Mouse (Mus musculus) kidney, adult 18-20 months (tissue): Measurements from ENCODE around the gene Asf1b.
"Not testable (repeated sequence)": the region's sequence is repeated elsewhere in the genome, so short reads cannot be mapped to it uniquely, and the experiment has no call there.

Experiments
- DNase-seq: peaks from one replicate; pipeline ENCODE4 v3.0.0; 2021

Gene Asf1b

GRCm38 (mm10) chr8:83996567-83997505, 41.5 kb downstream of the Asf1b start:
- peak; percentile 88 for DNase-seq

- DNase-seq = peak; percentile 64
These were observed 42.3 kb downstream of the Asf1b start, which contains the start of gene Samd1 for GRCm38 (mm10) chr8:83997511-83998141. Gene Samd1 (plus strand): TSS chr8:83997672.

- peak; percentile 73 for DNase-seq
These were observed 43.1 kb downstream of the Asf1b start for GRCm38 (mm10) chr8:83998231-83999056.

GRCm38 (mm10) chr8:83999057-83999705, 43.9 kb downstream of the Asf1b start:
- DNase-seq = no peak

GRCm38 (mm10) chr8:83999825-84000224, 44.5 kb downstream of the Asf1b start:
- DNase-seq = no peak

- no peak for DNase-seq
These were observed 46.1 kb downstream of the Asf1b start, which contains the start of gene 1700067K01Rik for GRCm38 (mm10) chr8:84001281-84002000. Gene 1700067K01Rik (plus strand): TSS chr8:84001502.

GRCm38 (mm10) chr8:84002957-84003611, 47.8 kb downstream of the Asf1b start:
- peak; percentile 46 for DNase-seq

GRCm38 (mm10) chr8:84003612-84004246, 48.4 kb downstream of the Asf1b start:
- no peak for DNase-seq

- peak; percentile 96 for DNase-seq
These were observed 49.4 kb downstream of the Asf1b start for GRCm38 (mm10) chr8:84004533-84005201.

GRCm38 (mm10) chr8:84005502-84005901, 50.2 kb downstream of the Asf1b start:
- DNase-seq = not testable (repeated sequence)

GRCm38 (mm10) chr8:84008362-84008761, 53.1 kb downstream of the Asf1b start:
- DNase-seq = no peak

- peak; percentile 93 for DNase-seq
These were observed 54.6 kb downstream of the Asf1b start for GRCm38 (mm10) chr8:84009876-84010275.

- peak; percentile 88 for DNase-seq
These were observed 55.6 kb downstream of the Asf1b start for GRCm38 (mm10) chr8:84010625-84011611.

- DNase-seq = peak; percentile 84
These were observed 56.6 kb downstream of the Asf1b start, which contains the start of gene 2210011C24Rik for GRCm38 (mm10) chr8:84011705-84012498. Gene 2210011C24Rik (minus strand): TSS chr8:84012171.

- peak; percentile 58 for DNase-seq
These were observed 57.3 kb downstream of the Asf1b start for GRCm38 (mm10) chr8:84012499-84013165.

GRCm38 (mm10) chr8:84015833-84016232, 60.5 kb downstream of the Asf1b start:
- DNase-seq = no peak

- no peak for DNase-seq
These were observed 64.4 kb downstream of the Asf1b start for GRCm38 (mm10) chr8:84019738-84020137.
